Mouse (Mus musculus): Measurements from ENCODE around the gene Zbtb42.

Zbtb42 gene

DNA sequence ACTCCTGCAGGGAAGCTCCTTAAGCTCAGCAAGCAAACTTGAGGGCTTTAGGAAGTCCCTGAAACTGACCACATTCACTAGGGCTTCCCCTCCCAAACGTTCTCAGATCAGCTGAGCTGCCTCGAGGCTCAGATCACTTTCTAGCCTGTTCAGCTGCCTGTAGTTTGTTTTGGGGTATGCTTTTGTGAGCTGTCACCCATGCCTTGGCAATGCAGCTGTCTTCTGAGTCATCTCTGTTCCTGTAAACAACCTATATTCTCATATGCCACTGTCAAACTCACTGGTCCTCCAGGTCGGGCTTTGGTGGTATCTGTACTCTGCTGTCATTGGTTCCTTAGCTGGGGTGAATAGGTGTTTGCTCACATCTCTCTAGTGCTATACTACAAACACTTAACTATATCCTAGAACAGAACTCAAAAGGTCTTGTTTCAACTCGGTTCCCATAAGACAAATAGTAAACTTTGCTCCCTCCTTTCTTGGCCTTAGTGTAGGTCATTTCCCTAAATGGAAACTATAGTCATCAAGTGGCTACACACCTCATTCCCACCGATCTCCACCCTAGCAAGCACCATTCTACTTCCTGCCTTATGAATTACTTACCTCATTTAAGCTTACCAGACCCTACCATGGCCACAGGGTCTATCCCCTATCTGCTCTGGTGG is 26.7 kb upstream of the Zbtb42 start:
- POLR2A ChIA-PET = interaction anchor here in 3 of 4 experiments (0.6 to 1.5 kb wide), 10 partner anchors 10 to 249 kb away, joined by 3 to 5 read pairs (median 3); partner anchors contain the start of genes Adssl1 (in 1 of the 3) and Clba1 (in 1 of the 3)
- CTCF ChIA-PET = interaction anchor here in 3 of 4 experiments (0.7 to 2.3 kb wide), 7 partner anchors 23 to 322 kb away, joined by 3 to 10 read pairs (median 3); partner anchors contain the start of gene Akt1 (in 1 of the 3)

DNA sequence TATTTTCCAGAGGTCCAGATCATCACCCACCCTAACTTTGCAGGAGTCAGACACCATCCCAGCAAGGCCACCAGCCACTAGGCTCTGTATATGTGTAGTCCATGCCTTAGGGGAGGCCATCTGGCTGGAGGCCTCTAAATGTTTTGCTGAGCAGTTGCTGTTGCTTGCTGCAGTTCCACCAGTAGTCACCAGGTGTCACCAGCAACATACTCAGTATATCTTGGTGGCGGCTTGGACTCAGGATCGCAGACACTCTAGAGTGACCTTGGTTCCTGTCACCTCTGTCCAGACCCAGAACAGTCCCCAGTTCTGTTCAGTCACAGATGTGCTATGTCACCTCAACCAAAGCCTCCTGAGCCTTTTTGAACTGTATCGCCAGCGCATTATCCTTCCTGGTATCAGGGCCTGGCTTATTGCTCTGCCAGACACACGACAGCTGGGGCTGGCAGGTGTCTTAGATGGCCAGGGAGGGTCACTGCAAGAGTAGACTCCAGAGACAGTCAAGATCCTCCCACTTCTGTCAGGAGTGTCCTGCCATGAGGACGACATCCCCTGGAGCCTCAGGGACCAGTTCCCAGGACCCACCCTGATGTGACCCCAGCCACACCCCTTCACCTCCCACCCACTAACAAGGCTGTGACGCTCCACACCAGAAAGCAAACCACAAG is 25.3 kb upstream of the Zbtb42 start:
- ChIA-PET CTCF (interaction anchor here in 2 of 4 experiments (0.9 to 1.0 kb wide), 4 partner anchors 19 to 92 kb away, joined by 3 to 4 read pairs (median 4); no protein-coding TSS in a partner anchor), POLR2A (interaction anchor here in 2 of 4 experiments (0.6 to 1.5 kb wide), 2 partner anchors 63 to 348 kb away, joined by 3 read pairs; no protein-coding TSS in a partner anchor)

- POLR2A ChIA-PET = interaction anchor here in 2 of 4 experiments (1.4 to 3.4 kb wide), 2 partner anchors 9 kb away, joined by 8 to 12 read pairs; partner anchors contain the start of gene Siva1 (in 2 of the 2)
- CTCF ChIA-PET = interaction anchor here in 2 of 4 experiments (0.9 to 1.7 kb wide), 7 partner anchors 19 to 93 kb away, joined by 3 to 6 read pairs (median 4); partner anchors contain the start of gene Akt1 (in 2 of the 2)
These were observed 24.6 kb upstream of the Zbtb42 start for GRCm38 (mm10) chr12:112654076-112654475.

- POLR2A ChIA-PET = interaction anchor here in 2 of 4 experiments (0.6 to 2.0 kb wide), 5 partner anchors 10 to 102 kb away, joined by 4 to 5 read pairs (median 4); partner anchors contain the start of gene Siva1 (in 1 of the 2)
- CTCF ChIA-PET = interaction anchor here (0.5 to 4.0 kb wide), 19 partner anchors 8 to 66 kb away, joined by 3 to 27 read pairs (median 4); partner anchors contain the start of genes Akt1 (in 2 of the 4), Siva1 (in 2 of the 4) and Zbtb42 (in 1 of the 4)
These were observed 20.0 kb upstream of the Zbtb42 start for GRCm38 (mm10) chr12:112658619-112659018.

GRCm38 (mm10) chr12:112659109-112659508 is 19.5 kb upstream of the Zbtb42 start:
- ChIA-PET POLR2A (interaction anchor here in 3 of 4 experiments (0.5 to 2.0 kb wide), 5 partner anchors 9 to 31 kb away, joined by 3 to 5 read pairs (median 4); partner anchors contain the start of gene Siva1 (in 1 of the 3)), CTCF (interaction anchor here (0.5 to 4.0 kb wide), 25 partner anchors 9 to 493 kb away, joined by 3 to 27 read pairs (median 4); partner anchors contain the start of genes Akt1 (in 2 of the 4), Siva1 (in 2 of the 4) and Zbtb42 (in 1 of the 4))

DNA sequence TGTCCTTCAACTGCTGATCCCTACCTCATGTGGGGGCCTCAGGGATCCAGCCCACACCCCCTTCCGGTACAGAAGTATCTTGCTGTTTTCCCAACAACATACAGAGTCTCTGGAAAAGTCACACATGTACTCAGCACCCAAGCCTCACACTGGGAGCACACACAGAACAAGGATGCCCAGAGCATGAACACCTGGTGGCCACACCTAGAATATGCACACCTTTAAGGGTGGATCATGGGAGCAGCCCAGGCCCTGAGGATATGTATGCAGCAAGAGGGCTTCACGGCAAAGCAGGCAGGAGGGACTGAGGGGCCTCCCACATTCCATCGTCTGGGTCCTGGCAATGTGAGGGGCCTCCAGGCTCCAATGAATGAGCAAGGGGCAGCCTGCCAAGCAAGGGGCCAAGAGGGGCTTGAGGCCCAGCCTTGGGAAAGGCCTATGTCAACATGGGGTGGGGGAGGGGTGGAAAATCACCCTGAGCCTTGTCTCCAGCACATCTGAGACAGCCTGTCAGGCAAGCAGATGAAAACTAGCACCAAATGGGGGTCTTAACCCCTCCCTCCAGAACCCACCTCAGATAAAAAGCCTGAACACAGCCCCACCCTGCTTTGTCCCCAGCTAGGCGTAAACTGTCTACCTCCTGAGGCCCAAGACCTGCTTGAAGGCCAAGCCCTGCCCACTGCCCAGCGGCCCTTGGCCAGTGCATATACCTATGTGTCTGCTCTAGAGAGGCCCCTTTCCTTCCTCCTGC is 17.9 kb upstream of the Zbtb42 start:
- ChIA-PET POLR2A (interaction anchor here in 1 of 4 experiments (0.9 kb wide), 1 partner anchor 9 kb away, joined by 3 read pairs; no protein-coding TSS in a partner anchor), CTCF (interaction anchor here in 1 of 4 experiments (1.8 to 4.0 kb wide), 2 partner anchors 12 to 14 kb away, joined by 18 to 27 read pairs; partner anchors contain the start of gene Akt1)

DNA sequence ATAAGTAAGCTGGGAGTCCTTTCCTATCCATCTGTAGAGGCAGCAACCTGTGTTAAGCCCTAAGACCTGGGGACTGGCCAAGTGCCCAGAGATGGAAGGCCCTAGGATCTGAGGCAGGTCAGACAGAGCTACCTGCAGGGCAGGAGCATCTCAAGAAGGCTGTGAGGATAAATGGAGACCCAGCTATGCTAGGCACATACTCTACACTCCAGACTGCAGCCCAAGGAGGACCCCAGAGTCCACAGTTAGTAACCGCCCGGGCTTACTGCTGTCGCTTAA is 17.4 kb upstream of the Zbtb42 start:
- CTCF ChIA-PET = no interaction called here
- POLR2A ChIA-PET = interaction anchor here in 1 of 4 experiments (0.9 to 1.6 kb wide), 2 partner anchors 9 to 10 kb away, joined by 3 to 5 read pairs; no protein-coding TSS in a partner anchor

DNA sequence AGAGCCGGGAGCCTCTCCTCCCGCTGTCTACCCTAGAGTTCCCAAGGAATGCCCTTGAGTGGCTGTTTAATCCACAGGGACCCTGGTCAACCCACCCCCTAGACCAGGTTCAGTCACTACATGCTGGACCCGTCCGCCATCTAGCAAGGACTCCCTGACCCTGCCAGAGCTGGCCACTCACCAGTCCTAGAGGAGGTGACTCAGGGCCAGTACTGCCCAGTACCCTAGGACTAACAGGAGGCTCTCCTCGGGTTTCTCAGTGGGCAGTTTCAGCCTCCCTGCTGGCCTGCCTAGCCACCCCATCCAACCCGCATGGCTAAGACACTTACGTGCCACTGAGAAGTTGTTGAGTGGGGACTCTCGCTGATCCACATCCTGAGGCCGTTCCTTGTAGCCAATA is 16.8 kb upstream of the Zbtb42 start:
- ChIA-PET POLR2A (interaction anchor here in 1 of 4 experiments (0.9 to 1.6 kb wide), 4 partner anchors 8 to 17 kb away, joined by 3 to 5 read pairs (median 3); partner anchors contain the start of gene Akt1), CTCF (interaction anchor here in 1 of 4 experiments (1.2 to 1.6 kb wide), 2 partner anchors 13 to 62 kb away, joined by 3 to 4 read pairs; partner anchors contain the start of gene Akt1)

DNA sequence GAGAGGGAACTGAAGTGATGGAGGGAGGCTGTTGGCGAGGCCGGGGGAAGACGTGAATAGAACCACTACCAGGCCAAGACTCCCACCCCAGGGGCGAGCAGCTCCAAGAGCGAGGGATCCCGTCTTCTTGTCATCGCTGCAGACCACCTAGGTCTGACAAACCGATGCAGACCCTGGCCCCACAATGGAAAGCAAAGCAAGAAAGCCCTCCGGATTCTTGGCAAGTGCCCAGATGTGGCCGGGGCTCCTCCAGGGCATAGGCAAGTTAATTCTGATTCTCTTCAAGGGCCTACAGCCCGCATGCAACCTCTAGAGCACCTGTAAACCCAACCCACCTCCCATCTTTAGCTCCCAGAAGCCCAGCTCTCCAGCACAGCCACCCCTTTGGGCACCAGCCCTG is 15.3 kb upstream of the Zbtb42 start:
- ChIA-PET POLR2A (interaction anchor here in 2 of 4 experiments (0.8 to 1.6 kb wide), 3 partner anchors 10 to 166 kb away, joined by 3 to 6 read pairs (median 3); partner anchors contain the start of genes Cdca4 (in 1 of the 2) and Siva1 (in 1 of the 2)), CTCF (interaction anchor here in 2 of 4 experiments (1.0 to 1.6 kb wide), 3 partner anchors 8 to 12 kb away, joined by 3 to 5 read pairs (median 4); partner anchors contain the start of gene Akt1 (in 2 of the 2))

DNA sequence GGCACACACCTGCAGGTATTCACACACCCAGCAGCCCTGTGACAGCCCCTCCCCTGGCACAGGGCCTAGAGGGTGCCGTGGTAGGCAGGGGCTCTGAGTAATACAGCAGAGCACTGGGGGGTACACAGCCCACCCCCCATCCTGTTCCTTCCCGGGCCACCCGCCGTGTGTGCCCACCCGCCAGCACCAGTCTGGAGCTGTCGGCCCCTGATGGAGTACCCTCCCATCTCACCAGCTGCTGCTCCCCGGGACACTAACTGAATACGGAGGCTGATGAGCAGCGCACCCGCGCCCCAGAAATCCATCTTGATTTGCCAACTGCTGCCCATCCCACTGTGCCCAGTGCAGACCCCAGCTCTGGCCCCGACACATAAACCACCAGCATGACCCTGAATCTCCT is 14.9 kb upstream of the Zbtb42 start:
- ChIA-PET CTCF (interaction anchor here in 1 of 4 experiments (1.1 kb wide), 1 partner anchor 11 kb away, joined by 3 read pairs; the partner anchor contains the start of gene Akt1), POLR2A (interaction anchor here in 2 of 4 experiments (0.8 to 1.6 kb wide), 4 partner anchors 9 to 165 kb away, joined by 3 to 6 read pairs (median 4); partner anchors contain the start of genes Akt1 (in 1 of the 2), Cdca4 (in 1 of the 2) and Siva1 (in 1 of the 2))

DNA sequence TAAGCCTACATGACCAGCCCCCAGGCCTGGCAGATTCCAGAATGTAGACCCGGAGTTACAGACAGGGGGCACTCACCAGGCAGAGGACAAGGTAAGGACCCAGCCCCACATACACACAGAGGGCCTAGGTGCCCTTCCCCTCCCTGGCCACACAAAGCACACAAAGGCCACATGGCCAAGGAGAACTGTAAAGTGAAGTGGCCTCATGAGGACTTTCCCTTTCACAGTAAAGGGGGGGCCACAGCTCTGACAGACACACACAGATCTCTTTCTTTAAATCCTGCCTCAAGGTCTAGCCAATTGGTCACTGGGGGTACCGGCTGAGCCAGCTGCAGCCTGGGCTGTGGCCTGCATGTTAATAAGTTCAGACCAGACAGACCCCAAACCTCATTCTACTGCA is 14.5 kb upstream of the Zbtb42 start:
- POLR2A ChIA-PET = interaction anchor here in 1 of 4 experiments (1.3 to 1.6 kb wide), 2 partner anchors 9 to 11 kb away, joined by 4 to 6 read pairs; partner anchors contain the start of gene Akt1
- CTCF ChIA-PET = no interaction called here

DNA sequence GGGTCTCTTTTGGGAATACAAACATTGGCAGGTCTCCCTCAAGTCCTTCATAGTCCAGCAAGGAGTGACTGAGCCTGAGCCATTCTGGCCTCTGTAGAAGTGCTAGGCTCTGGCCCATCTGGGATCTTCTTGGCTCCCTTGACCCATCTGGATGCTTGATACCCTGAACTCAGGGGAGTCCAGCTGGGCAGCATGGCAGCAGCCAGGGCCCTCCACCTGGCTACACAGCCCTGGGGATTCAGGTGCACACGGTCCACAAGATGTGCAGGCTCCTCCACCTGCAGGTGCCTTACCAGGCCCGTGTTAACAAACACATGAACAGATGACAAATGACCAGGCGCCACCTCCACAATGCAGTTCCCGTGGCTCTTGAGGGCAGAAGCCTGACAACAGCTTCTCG is 14.0 kb upstream of the Zbtb42 start:
- CTCF ChIA-PET = no interaction called here
- POLR2A ChIA-PET = interaction anchor here in 1 of 4 experiments (1.3 kb wide), 1 partner anchor 11 kb away, joined by 4 read pairs; the partner anchor contains the start of gene Akt1

DNA sequence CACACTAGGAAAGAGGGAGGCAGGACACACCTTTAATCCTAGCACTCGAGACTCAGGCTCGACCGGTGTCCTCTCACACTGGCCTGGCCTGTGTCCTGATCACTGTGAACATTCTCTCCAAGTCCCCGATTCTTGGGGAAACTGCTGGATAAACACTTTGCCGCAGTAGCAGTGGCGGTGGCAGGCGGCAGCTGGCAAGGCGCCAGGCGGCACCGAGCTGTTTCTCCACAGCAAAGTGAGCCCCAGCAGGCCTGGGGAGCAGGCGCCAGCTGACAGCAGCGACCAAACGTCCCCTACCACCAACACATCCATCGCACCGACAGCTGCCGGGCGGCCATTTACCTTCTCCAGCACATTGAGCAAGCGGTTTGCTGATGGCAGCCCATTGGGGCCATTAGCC is 13.2 kb upstream of the Zbtb42 start:
- CTCF ChIA-PET = interaction anchor here in 1 of 4 experiments (0.7 to 1.0 kb wide), 2 partner anchors 10 to 23 kb away, joined by 3 read pairs; partner anchors contain the start of gene Akt1
- POLR2A ChIA-PET = interaction anchor here in 1 of 4 experiments (0.6 to 1.4 kb wide), 2 partner anchors 10 to 21 kb away, joined by 3 read pairs; partner anchors contain the start of gene Siva1

DNA sequence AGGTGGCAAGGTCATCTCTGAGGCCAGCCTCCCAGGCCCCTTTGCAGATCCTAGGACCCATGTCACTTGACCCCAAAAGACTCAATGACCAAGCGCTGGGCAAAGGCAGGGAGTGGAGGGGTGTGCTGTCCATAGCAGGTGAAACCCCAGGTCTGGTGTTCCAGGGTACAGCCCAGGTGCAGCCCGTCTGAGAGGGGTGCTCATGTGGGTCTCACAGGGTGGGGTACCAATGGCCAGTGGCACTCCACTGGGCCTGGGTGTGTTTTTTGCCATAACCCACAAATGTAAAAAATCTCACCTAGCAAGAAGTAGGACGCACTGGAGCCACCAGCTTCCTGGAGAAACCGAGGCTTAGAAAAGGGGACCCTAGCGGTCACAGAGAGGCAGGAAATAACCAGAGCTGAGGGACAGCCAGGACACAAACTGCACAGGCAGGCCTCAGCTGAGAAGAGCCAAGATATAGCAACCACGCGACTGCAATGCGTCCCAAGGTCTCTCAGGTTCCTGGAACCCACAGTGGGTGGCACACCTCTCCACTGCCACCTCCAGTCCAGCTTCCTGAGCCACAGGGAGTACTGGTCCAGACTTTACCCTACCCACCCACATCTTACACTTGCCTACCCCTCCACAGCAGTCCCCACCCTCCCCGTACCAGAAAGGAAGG is 12.6 kb upstream of the Zbtb42 start:
- POLR2A ChIA-PET = interaction anchor here in 1 of 4 experiments (1.4 kb wide), 1 partner anchor 22 kb away, joined by 3 read pairs; the partner anchor contains the start of gene Siva1
- CTCF ChIA-PET = interaction anchor here in 1 of 4 experiments (0.7 to 1.0 kb wide), 2 partner anchors 9 to 23 kb away, joined by 3 read pairs; partner anchors contain the start of gene Akt1

- CTCF ChIA-PET = interaction anchor here in 2 of 4 experiments (0.7 to 2.2 kb wide), 3 partner anchors 9 to 39 kb away, joined by 3 to 8 read pairs (median 3); no protein-coding TSS in a partner anchor
- POLR2A ChIA-PET = interaction anchor here in 3 of 4 experiments (0.6 to 1.9 kb wide), 5 partner anchors 8 to 980 kb away, joined by 3 to 4 read pairs (median 4); no protein-coding TSS in a partner anchor
These were observed 10.9 kb upstream of the Zbtb42 start for GRCm38 (mm10) chr12:112667619-112668297.

Data from embryonic stem cell, embryonic (primary cell).